Mouse (Mus musculus) adrenal gland, postnatal 36 days (tissue): ENCODE results near the gene Drd4. TPM values are rescaled to one million over a fixed set of nuclear protein-coding genes. Genes with fewer than 3 reads are reported as not detected.
"Not testable (repeated sequence)": the region's sequence is repeated elsewhere in the genome, so short reads cannot be mapped to it uniquely, and the experiment has no call there.

Experiments
- DNase-seq, 2 experiments: peaks; one replicate each; pipeline ENCODE4 v3.0.0; 2021; ENCODE audit warnings: mixed read lengths in 1 of 2
- long read RNA-seq, 2 experiments: library from polyadenylated mRNA; stranded (forward); transcript quantifications; one replicate each; pipeline ENCODE4 v2.0.0; 2021; ENCODE audit warnings: borderline sequencing depth in 2 of 2
- total RNA-seq, 2 experiments: library from RNA; stranded (reverse); gene quantifications; 2 replicates each; pipeline ENCODE4 v1.2.3; 2021

Drd4 gene
- total RNA-seq: under 1 TPM in 1 of 2 experiments, not detected in 1; 0.56 TPM
- long read RNA-seq, experiment 1: 0 reads
- long read RNA-seq, experiment 2: 0 reads

DNA sequence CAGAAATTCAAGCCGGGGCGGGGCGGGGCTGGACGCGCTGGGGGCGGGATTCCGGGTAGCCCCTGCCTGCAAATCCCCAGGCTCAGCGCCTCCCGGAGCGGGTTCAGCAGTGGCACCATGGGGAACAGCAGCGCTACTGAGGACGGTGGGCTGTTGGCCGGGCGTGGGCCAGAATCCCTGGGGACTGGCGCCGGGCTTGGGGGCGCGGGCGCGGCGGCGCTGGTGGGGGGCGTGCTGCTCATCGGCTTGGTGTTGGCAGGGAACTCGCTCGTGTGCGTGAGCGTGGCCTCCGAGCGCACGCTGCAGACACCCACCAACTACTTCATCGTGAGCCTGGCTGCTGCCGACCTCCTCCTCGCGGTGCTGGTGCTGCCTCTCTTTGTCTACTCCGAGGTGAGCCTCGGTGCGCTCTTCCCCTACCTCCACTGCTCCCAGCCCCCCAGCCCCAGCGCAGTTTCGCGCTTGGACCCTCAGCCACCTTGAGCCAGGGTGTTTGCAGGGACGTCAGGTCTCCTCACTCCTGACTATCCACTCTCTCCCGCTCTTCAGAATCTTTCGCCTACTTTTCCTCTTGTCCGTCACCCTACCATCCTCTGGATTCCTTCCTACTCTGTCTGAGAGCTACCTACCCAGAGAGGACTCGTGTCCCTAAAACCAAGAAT is at the start of gene Drd4:
Drd4 (plus strand) TSS at position 86 of the 662 bp plus-strand sequence.
- DNase-seq: peak in 1 of 2 experiments; percentile 33

DNA sequence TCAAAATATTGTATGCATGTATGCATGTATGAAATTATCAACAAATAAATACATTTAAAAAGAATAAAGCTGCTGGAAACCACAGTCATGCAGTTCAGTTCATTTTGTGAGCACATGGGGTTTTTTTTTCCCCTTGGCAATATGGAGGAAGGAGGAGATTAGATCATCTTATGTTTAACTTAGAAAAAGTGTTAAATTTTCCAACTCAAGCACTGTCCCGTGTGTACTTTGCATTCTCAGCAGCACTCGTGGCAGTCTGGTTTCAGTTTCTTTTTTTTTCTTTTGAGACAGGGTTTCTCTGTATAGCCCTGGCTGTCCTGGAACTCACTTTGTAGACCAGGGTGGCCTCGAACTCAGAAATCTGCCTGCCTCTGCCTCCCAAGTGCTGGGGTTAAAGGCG is 41.3 kb upstream of the Drd4 start:
- DNase-seq: not testable (repeated sequence)

DNA sequence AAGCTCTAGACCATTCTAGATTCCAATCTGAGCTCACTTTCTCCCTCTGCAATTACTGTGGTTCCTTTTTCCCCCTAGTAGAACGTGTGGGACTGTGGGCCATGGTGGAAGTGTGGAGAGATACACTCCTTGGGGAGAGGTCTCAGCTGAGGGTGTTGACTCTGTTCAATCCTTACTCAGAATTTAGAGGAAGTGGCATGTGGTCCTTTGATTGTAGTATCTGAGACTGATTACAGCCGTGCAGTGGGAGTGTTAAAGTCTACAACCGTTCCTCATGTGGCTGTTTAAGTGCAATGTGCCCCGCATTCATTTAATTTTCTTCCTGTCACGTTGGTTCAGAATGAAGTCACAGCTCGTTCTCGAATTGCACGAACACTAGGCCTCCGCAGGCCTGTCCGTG is 35.6 kb upstream of the Drd4 start:
- DNase-seq: no peak

DNA sequence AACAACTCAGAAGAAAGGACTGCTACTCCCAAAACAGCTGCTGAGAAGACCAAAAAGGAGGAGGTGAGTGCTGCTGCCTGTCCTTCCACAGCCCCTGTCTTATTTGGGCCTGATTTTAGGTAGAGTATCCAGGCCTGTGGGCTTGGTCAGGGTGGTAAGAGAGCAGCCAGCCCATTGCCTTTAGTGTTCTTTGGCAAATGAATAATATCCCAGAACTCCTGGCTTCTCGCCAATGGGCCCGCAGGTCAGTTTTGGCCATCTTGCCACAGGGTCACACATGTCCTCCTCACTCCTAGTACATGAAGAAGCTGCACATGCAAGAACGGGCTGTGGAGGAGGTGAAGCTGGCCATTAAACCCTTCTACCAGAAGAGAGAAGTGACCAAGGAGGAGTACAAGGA is 30.3 kb upstream of the Drd4 start:
- no peak for DNase-seq

DNA sequence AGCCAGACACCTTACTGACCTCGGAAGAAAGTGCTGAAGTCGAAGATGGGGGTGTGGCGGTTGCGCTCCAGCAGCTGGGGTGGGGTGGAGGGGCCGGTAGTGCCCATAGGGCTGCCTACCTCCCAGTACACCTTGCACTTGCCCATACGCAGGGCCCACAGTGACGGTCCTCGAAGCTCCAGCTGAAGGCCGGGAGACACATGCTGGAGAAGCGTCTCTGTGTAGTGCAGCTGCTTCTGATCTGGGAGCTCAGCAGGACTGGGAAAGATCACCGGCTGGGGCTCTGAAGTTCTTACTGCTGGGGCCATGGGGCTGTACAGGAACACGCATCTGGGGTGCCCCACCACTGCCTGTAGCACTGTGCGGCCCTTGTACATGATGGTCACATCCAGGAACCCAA is 28.2 kb upstream of the Drd4 start:
- no peak for DNase-seq

DNA sequence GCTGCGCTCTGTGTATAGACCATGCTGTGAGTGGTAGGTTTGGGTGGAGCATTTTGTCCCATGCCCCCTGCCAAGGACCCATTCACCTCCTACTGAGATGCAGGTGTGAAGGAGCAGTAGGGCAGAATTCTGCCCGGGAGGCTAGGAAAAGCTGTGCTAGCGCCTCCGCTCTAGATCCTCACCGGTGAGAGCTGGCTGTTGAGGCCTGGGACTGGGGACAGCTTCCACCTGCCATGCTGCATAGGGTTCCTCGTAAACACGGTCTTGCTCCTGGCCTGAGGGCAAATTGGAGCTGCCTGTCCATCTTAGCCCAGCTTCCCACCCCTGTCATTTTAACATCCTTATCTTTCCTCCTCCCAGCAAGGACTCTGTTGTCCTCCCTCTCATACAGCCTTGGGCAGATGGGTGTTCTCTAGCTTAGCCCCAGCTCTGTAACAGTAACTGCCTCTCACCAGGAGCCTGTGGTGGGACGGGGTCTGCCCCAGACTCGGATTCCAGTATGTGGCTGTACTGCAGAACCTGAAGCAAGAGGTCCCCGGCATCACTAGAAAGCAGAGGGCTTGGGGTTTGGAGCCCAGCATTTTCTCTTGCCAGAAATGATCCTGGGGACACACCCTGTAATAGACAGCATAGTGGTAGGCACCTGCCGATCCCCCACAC is 27.6 kb upstream of the Drd4 start:
- no peak for DNase-seq

DNA sequence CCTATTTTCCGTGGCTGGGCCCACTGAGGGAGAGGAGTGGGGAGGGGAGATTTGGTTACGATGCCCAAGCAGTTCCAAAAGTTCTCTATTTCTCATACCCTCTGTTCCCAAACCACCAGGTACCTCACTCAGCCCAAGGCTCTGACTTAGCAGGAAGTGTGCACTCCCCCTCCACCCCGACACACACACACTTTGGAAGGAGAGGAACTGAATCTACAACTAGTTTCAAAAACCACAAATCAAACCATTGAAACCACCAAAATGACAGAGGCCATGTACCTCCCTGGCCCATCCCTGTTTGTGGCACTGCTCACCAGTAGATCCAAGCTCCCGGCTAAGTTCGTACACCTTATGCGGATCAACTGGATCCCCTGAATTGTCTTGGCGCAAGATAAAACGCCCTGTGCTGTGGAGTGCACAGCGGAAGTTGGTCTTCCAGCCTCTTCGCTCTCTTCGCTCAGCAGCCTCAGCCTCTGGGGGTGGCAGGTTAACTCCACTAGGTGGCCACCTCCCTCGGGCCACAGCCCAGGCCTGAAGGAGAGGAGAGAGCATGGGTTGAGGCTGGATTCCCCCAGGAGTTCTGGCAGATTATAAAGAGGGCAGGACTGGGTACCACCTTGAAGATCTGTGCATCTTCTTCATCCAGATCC is 26.9 kb upstream of the Drd4 start:
- DNase-seq: peak; percentile 70 to 76

DNA sequence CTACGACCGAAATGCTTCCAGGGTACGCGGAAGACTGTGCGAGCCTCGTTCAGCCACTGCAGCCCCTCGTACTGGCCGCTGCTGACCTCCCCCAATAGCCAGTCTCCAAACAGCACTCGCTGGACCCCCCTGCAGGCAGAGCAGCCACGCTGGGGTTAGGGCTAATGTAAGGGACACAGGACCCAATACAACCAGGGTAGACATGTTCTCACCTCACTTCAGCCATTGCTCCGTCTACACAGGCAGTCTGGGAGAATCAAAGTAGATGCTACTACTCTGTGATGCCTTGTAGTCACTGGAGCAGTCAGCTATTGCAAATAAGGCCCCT is 26.4 kb upstream of the Drd4 start:
- DNase-seq: no peak

DNA sequence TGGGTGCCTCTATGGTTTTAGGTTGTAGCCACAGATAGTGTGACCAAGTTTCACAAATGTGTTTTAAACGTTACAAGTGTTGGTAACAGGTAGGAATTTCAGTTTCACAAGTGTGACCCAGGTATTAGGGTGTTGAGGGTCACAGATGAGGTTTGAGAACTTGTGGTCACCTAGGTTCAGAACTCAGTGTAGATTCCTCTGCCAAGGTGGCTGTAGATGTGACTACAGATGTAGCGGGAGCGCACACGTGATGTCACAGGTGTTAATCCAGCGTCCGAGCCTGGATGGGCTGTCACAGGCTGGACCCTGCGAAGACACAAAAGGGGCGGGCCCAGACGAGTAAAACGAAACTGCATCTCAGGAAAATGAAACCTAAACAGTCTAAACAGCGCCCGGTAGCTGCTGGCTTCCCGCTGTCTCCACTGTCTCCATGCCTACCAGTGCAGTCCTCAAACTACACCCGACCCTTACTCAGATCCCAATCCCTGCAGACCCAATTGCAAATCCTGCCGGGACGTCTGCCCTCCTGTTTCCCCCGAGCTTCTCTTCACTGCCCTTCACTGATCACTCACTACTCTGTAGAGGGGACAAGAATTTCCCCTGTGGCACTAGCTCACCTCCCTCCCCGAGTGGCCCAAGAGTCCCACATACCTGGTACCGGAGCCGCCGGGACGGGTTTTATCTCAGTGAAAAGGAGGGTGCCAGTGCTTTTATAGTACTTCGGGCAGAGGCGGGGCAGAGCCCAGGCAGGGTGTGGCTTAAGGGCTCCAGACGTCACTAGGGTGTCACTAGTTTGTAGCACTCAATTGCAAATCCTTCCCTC is 25.9 kb upstream of the Drd4 start, which contains the start of gene Irf7:
Irf7 (minus strand) TSS at position 743 of the 823 bp plus-strand sequence.
- peak; percentile 80 to 84 for DNase-seq

DNA sequence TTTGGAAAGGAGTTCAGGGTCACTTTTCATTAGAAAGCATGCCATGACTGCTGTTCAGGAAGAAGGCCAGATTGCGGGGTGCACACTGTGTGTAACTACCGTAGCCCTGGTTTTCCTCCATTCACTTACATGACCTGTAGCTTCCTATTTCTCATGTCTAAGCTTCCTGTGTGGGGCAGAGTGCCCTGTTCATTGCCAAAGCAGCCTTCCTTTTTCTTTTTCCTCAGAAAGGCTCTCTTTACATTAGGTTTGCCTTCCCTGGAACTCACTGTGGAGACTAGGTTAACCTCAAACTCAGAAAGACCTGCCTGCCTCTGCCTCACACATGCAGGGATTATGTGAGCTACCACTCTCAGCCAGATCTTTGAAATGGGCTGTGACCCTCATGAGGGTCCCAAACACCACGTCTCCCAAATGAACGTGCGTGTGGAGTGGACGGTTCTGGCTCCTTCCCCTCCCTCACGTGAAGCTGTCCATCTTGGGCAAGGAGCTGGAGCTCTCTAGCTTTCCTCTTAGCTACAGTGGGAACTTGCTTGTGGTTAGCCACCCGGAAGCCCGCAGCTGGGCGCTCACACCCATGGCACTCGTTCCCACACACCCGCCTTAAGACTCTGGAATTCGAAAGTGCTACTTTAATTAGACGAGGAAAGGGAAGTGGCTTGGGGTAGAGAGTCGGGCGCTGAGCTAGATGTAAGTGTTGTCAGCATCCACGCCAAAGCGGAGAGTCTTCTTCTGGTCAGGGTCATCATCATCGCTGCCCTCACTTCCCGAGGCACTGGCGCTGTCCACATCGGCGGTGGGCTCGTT is 23.1 kb upstream of the Drd4 start:
- no peak for DNase-seq

DNA sequence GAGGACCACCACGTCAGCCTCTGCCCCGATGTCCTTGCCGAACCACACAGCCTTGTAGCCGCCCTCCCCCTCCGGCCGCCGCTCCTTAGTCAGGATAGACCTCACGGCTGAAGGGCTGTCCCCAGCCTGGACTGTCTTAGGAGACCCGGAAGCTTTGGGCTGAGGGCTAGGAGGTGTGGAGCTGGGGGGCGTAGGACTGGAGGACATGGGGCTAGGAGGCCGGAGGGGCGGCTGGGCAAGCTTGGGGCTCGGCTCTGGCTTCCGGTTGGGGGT is 22.6 kb upstream of the Drd4 start:
- DNase-seq: no peak

DNA sequence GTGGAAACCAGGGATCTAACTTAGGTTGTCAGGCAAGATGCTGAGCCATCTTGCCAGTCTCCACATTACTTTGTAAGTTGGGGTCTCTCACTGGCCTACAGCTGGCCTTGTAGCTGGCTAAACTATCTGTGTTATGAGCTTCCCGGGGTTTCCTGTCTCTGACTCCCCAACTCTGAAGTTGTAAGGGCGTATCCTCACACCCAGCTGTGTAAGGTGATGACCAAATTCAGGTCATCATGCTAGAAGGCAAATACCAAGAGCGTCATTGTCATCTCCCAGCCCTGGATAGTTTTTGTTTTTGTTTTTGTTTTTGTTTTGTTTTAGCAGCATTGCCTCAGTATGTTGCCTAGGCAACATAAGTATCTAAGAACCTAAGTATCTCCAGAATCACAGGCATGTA is 21.2 kb upstream of the Drd4 start:
- no peak for DNase-seq

DNA sequence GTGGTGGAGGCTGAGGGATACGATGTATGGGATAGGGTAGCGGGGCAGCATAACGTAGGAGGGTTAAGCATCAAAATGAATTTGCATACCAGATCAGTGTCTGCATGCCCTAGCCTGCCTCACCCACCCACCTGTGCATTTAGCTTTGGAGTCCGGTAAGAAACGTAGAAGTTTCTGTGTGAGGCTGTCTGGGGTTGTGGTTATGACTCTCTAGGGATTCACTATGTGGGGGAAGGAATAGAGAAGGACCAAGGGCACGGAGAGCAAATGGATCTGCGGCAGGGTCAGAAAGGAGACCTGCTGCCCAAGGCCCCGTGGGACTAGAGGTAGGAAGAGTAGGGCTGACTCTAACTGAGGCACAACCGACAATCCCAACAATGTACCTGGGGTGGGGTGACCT is 16.4 kb upstream of the Drd4 start:
- DNase-seq: no peak

DNA sequence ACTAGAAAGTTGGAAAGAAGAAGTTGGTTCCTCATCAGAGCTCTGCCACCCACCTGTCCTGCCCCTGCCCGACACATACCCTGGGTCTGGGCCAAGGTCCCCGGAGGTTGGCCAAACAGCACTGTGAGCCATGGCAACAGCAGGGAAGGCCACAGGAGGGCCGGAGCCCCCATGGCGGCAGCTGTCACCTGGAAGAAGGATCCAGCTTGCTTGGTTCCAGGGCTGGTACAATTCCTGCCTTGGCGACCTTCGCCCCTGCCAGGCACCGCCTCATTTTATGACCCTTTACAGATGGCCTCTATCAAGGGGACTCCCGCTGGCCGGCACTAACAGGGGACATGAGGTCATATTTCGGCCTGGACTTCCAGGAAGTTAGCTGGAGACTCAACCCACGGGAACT is 15.3 kb upstream of the Drd4 start, which contains the start of gene Cdhr5:
Cdhr5 (minus strand) TSS at position 241 of the 400 bp plus-strand sequence.
- peak in 1 of 2 experiments; percentile 59 for DNase-seq

DNA sequence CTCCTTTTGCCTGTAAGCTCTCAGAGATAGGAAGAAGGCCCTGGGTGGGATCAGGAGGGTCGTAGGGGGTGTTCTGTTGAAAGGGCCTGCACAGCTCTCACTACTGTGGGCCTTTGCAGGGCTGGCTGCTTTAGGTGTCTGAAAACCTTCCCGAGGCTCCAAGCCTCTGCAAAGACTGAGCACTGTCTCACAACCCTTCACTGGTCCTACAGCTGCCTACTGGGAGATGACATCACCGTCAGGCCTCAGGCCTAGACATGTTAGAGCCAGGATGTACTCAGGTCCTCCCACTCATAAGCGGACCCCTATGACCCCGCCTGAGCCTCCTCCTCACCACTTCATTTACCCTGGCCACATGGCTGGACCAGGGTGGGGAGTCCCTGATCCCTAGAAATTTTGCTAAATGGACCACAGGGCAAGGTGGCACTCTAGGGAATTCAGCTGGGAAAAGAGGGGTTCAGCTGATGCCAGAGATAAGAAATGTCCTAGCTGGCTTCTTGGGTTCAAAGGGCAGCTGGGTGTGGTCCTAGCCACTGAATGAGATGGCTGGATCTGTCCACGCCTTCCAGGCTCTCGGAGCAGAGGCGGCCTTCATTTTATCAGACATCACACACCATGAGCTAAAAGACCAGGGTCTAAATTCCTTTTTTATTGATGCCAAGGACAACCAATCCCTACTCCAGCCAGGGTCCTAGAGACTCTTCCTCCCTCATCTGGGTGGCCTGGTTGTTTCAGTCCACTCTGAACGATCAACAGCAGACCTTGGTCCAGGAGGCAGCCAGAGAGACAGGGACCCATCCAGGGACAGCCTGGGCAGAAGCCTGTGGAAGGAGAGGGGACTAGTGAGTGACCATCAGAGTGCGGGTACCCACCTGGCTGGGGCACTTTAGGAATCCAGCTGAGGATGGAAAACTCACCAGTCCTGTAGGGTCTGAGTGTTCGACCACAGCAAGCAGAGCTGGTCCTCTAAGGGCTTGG is 13.8 kb upstream of the Drd4 start:
- DNase-seq: no peak

DNA sequence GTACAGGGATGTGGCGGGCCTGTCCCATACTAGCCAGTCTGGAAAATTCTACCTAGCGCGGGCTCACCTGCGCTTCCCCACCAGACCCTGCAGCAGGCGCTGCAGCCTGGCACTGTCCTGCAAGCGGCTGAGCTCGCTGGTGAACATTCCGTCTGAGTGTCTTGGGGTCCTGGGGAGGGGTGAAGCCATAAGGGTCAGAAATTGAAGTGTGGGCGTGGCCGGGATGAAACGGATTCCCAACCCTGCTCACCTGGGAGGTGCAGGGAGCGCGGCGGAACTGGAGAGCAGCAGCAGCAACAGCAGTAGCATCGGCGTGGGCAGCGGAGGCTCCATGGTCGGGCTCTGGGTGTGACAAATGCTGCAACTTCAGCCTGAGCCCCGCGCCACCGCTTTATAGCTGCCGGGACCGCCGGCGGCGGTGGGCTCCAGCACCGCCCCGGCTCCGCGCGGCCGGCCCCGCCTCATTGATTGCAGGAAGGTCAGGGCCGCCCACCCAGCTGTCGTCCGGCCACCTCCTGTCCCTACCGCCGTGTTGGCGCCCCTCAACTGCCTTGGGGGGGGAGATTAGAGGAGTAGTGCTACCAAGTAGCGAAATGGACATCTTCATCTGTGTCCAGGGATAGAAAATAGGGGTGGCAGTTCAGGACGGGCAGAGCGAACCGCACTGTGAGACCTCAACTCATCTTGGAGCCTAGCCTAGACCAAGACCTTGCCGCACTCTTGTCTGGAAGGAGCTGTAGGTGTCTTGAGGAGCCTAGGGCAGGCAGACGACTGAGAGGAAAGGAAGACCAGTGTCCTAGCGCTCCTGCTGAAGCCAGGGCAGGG is 12.8 kb upstream of the Drd4 start, which contains the start of gene Sct:
Sct (minus strand) TSS at position 368 of the 825 bp plus-strand sequence.
- DNase-seq: peak in 1 of 2 experiments; percentile 31

DNA sequence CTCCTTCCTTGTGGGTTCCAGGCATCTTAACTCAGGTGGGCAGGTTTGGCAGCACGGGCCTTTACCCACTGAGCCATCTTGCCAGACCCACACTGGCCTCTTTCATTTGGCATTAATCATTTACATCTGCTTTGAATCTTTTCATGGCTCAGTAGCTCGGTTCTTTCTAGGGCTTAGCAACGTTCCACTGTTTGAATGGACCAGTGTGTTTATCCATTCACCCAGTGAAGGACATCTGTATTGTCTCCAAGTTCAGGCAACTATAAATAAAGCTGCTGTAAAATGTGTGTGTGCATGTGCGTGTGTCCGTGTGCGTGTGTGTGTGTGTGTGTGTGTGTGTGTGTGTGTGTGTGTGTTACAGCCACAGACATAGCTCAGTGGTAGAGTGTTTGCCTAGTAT is 10.4 kb upstream of the Drd4 start:
- DNase-seq: no peak

DNA sequence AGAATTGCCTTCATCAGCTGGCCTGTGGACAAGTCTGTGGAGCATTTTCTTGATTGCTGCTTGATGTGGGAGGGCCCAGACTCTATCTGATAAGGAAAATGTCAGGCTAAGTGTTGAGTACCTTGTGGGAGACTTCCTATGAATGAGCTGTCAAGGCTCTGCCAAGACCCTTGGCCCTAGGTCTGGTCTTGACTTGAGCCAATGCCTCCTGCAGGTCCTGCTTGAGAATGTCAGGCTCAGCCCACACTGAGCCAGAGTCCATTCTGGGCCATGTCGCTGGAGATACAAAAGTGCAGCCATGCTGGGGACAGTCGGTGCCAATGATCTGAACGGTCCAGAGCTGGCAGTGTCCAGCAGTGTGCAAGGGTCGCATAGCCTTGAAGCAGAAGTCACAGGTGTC is 9.1 kb upstream of the Drd4 start:
- DNase-seq: no peak

DNA sequence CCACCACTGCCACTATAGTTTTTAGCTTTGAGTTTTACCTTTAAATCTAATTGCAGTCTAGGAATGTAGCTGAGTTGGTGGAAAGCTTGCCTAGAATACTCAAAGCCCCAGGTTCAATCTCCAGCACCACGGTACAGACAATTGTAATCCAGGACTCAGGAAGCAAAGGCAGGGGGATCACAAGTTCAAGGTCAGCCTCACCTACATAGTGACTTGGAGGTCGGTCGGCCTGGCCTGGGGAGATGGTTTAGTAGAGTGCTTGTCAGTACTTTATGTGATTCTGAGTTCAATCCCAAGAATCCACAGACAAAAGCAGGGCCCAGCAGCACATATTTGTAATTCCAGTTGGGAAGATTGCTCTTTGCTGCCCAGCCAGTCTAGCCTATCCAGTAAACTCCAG is 3.8 kb upstream of the Drd4 start:
- no peak for DNase-seq
